9 mouse cellular contexts compared by ENCODE assay signal in the genomic region with DNA sequence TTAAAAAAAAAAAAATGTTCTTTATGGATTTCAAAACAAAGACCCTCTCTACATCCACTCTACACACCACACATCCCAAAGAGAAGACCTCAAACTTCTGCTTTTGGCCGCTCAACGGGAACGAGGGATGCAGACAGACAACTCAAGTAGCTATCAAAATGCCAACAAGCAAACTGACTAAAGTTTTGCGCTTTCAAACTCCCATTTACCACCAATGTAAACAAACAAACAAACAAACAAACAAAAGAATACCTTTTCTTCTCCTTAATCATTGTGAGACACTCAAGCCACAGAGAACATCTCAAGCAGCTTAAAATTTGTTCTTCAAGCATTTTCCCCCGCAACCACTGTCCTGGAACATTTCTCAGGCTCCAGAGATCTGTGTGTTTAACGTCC. TPM values are rescaled to one million over a fixed set of nuclear protein-coding genes. Genes with fewer than 3 reads are reported as not detected.
DNase-seq lines count a peak whose midpoint lies in the region; ATAC-seq and TF ChIP-seq lines count a peak whose summit lies in the region.
"Had no signal": no experiment of that assay in that cellular context is flagged by ENCODE, and none has a peak within 500 bp of the region (broad histone marks: within the 10 kb centered on the region; RNA-seq: fewer than 3 reads in every experiment).

No protein-coding gene starts in this region.

- H3K4me1 ChIP-seq in kidney, adult 2 months (ENCODE audit: control insufficient read depth, insufficient read depth, low read length) = peaks cover 3% of the 10 kb centered on the region; the same call in 1 of the 2 replicates
- peaks cover 9% of the 10 kb centered on the region for H3K4me1 ChIP-seq in brown adipose tissue, adult 24 weeks (ENCODE audit: control insufficient read depth, insufficient read depth, insufficient read length, low read length)
- peaks cover 7% of the 10 kb centered on the region; the same call in 1 of the 2 replicates for H3K4me1 ChIP-seq in hindbrain, postnatal 0 days (ENCODE audit: insufficient read depth, low read length)
- H3K4me1 ChIP-seq in midbrain, embryonic 15.5 days = peaks cover 10% of the 10 kb centered on the region

- H3K36me3 ChIP-seq in kidney, adult 2 months (ENCODE audit: control insufficient read depth, insufficient read depth, low read length) = no peaks in the 10 kb centered on the region
- H3K36me3 ChIP-seq in hindbrain, postnatal 0 days (ENCODE audit: insufficient read depth, low read length) = no peaks in the 10 kb centered on the region
- no peaks in the 10 kb centered on the region for H3K36me3 ChIP-seq in midbrain, embryonic 15.5 days (replicated peaks)

- no peak for DNase-seq in kidney, adult 2 months
- DNase-seq in kidney, postnatal 36 days = no peak
- no peak for DNase-seq in hindbrain, postnatal 0 days (ENCODE audit: low spot score)
- DNase-seq in right cerebral cortex, postnatal 4 days = no peak
- DNase-seq in T-cell, adult 2 months (ENCODE audit: low spot score) = no peak
- no peak for DNase-seq in thymus, postnatal 4 days

- TF ChIP-seq CTCF in kidney, adult 2 months (conservative IDR thresholded peaks at IDR 0.05; ENCODE audit: insufficient read depth, insufficient read length, low read depth, low read length) = no peak
- no peak for TF ChIP-seq CTCF in hindbrain, postnatal 0 days (IDR thresholded peaks at IDR 0.05; ENCODE audit: low read depth)

- ATAC-seq in hindbrain, postnatal 0 days = no peak
- no peak for ATAC-seq in midbrain, embryonic 15.5 days (replicated peaks)

- no peaks in the 10 kb centered on the region for H3K9me3 ChIP-seq in hindbrain, postnatal 0 days (ENCODE audit: low read length)
- no peaks in the 10 kb centered on the region for H3K9me3 ChIP-seq in midbrain, embryonic 15.5 days

- H3K4me2 ChIP-seq in hindbrain, postnatal 0 days (ENCODE audit: low read depth, low read length) = peak overlapping the region; percentile 91
- H3K4me2 ChIP-seq in midbrain, embryonic 15.5 days = peak overlapping the region; percentile 97

- peak overlapping the region; percentile 51 for H3K27ac ChIP-seq in kidney, adult 2 months (ENCODE audit: insufficient read depth, low read depth, low read length)
- H3K27ac ChIP-seq in brown adipose tissue, adult 24 weeks (replicated peaks; ENCODE audit: low read depth, low read length) = peak overlapping the region; percentile 46
- no peak overlapping the region for H3K27ac ChIP-seq in hindbrain, postnatal 0 days
- no peak overlapping the region for H3K27ac ChIP-seq in midbrain, embryonic 15.5 days

- H3K4me3 ChIP-seq in kidney, adult 2 months (ENCODE audit: insufficient read depth, low read depth, low read length) = peak overlapping the region; percentile 73
- H3K4me3 ChIP-seq in brown adipose tissue, adult 24 weeks (ENCODE audit: insufficient read depth, low read depth, low read length) = peak overlapping the region; percentile 97
- H3K4me3 ChIP-seq in hindbrain, postnatal 0 days (ENCODE audit: low read length) = peak overlapping the region; percentile 55
- H3K4me3 ChIP-seq in midbrain, embryonic 15.5 days = peak overlapping the region; percentile 49

- no peaks in the 10 kb centered on the region; the same call in 1 of the 2 replicates for H3K27me3 ChIP-seq in kidney, adult 2 months (replicated peaks; ENCODE audit: control insufficient read depth, insufficient read depth, low read length)
- no peaks in the 10 kb centered on the region for H3K27me3 ChIP-seq in hindbrain, postnatal 0 days (ENCODE audit: insufficient read depth, low read length)
- H3K27me3 ChIP-seq in midbrain, embryonic 15.5 days (replicated peaks) = no peaks in the 10 kb centered on the region; the same call in 1 of the 2 replicates

- TF ChIP-seq POLR2A in kidney, adult 2 months (IDR thresholded peaks at IDR 0.05; ENCODE audit: low read depth, low read length) = no peak

- 27% methylated on average over 6 of the region's 6 CpGs for WGBS in kidney, adult 2 months
- 10% methylated on average over 6 of the region's 6 CpGs for WGBS in hindbrain, postnatal 0 days
- 12% methylated on average over 6 of the region's 6 CpGs for whole genome bisulfite sequencing in midbrain, embryonic 15.5 days

- peak overlapping the region; percentile 48 for H3K9ac ChIP-seq in hindbrain, postnatal 0 days (replicated peaks; ENCODE audit: low read length)
- H3K9ac ChIP-seq in midbrain, embryonic 15.5 days = peak overlapping the region; percentile 42; the same call in 1 of the 2 replicates

RNA-seq across cellular contexts. Expression of a gene that starts 0.8 kb away (rescaled TPM):
- polyA plus RNA-seq in kidney, adult 2 months (2012; rRNA removed) = 2.9 and 3.7 TPM in 2 replicates
- 0.48 and 0.58 TPM in 2 replicates for polyA plus RNA-seq in brown adipose tissue, adult 24 weeks (2012; ENCODE audit: insufficient read depth, insufficient read length, missing spikeins)
- 1.2 and 1.9 TPM in 2 replicates for total RNA-seq in hindbrain, postnatal 0 days (2014; rRNA removed)
- polyA plus RNA-seq in hindbrain, postnatal 0 days (2015; fragmentation: Nextera tagmentation; extraction: Ambion mirVana) = 0.89 TPM in 2 replicates
- 0.61 and 0.65 TPM in 2 replicates for polyA plus RNA-seq in midbrain, embryonic 15.5 days (2015; fragmentation: Nextera tagmentation; extraction: Ambion mirVana)
- total RNA-seq: layer of hippocampus, adult 18-20 months had no signal

RNA-seq across cellular contexts. Expression of a gene that starts 34.6 kb away (rescaled TPM):
- not detected in 2 replicates for polyA plus RNA-seq in kidney, adult 2 months (2012; rRNA removed)
- not detected in 2 replicates for polyA plus RNA-seq in brown adipose tissue, adult 24 weeks (2012; ENCODE audit: insufficient read depth, insufficient read length, missing spikeins)
- total RNA-seq in hindbrain, postnatal 0 days (2014; rRNA removed) = not detected in 2 replicates
- not detected in 2 replicates for polyA plus RNA-seq in hindbrain, postnatal 0 days (2015; fragmentation: Nextera tagmentation; extraction: Ambion mirVana)
- not detected in 2 replicates for polyA plus RNA-seq in midbrain, embryonic 15.5 days (2015; fragmentation: Nextera tagmentation; extraction: Ambion mirVana)
- total RNA-seq: layer of hippocampus, adult 18-20 months had no signal

RNA-seq across cellular contexts. Expression of a gene that starts 55.0 kb away (rescaled TPM):
- 60.7 and 73.0 TPM in 2 replicates for polyA plus RNA-seq in kidney, adult 2 months (2012; rRNA removed)
- 160 and 162 TPM in 2 replicates for polyA plus RNA-seq in brown adipose tissue, adult 24 weeks (2012; ENCODE audit: insufficient read depth, insufficient read length, missing spikeins)
- 12.3 and 12.8 TPM in 2 replicates for total RNA-seq in hindbrain, postnatal 0 days (2014; rRNA removed)
- 19.8 and 23.9 TPM in 2 replicates for polyA plus RNA-seq in hindbrain, postnatal 0 days (2015; fragmentation: Nextera tagmentation; extraction: Ambion mirVana)
- 19.0 and 19.4 TPM in 2 replicates for polyA plus RNA-seq in midbrain, embryonic 15.5 days (2015; fragmentation: Nextera tagmentation; extraction: Ambion mirVana)

RNA-seq across cellular contexts. Expression of a gene that starts 55.3 kb away (rescaled TPM):
- 0.56 and 1.0 TPM in 2 replicates for polyA plus RNA-seq in kidney, adult 2 months (2012; rRNA removed)
- 2.7 and 3.5 TPM in 2 replicates for polyA plus RNA-seq in brown adipose tissue, adult 24 weeks (2012; ENCODE audit: insufficient read depth, insufficient read length, missing spikeins)
- total RNA-seq in hindbrain, postnatal 0 days (2014; rRNA removed) = 4.1 and 4.7 TPM in 2 replicates
- polyA plus RNA-seq in hindbrain, postnatal 0 days (2015; fragmentation: Nextera tagmentation; extraction: Ambion mirVana) = 12.4 and 13.7 TPM in 2 replicates
- polyA plus RNA-seq in midbrain, embryonic 15.5 days (2015; fragmentation: Nextera tagmentation; extraction: Ambion mirVana) = 8.5 and 8.6 TPM in 2 replicates

Comparison
In these comparisons a context has a peak if more than half of its experiments do, and no peak if none do; other contexts are left out.
1. H3K27ac ChIP-seq: peak in kidney, adult 2 months (single experiment) and brown adipose tissue, adult 24 weeks (single experiment); none in hindbrain, postnatal 0 days (single experiment) and midbrain, embryonic 15.5 days (single experiment).
2. Peak in every context shown above with its lines, with median percentiles within 50 percentile points of each other: H3K4me3 ChIP-seq.